Mouse (Mus musculus) lung, embryonic 14.5 days (tissue): ENCODE data around the gene Prkce. TPM values are rescaled to one million over a fixed set of nuclear protein-coding genes. Genes with fewer than 3 reads are reported as not detected.
"Not testable (repeated sequence)": the region's sequence is repeated elsewhere in the genome, so short reads cannot be mapped to it uniquely, and the experiment has no call there.

Experiments used
- ATAC-seq: fragments of 200-750 bp; cut with Nextera tagmentation; 2 replicates; pipeline ENCODE4 v1.8.0; 2017; ENCODE audit warnings: mild to moderate bottlenecking, moderate TSS enrichment, moderate library complexity; ENCODE audit not compliant: insufficient read depth
- DNase-seq: peaks from one replicate; pipeline ENCODE4 v3.0.0-alpha.2; 2015
- H3K27ac ChIP-seq: fragments of 300-500 bp; sonication (generic); 2 replicates; pipeline ENCODE4 v1.5.1; 2014; ENCODE audit warnings: low read depth, mild to moderate bottlenecking, moderate library complexity
- H3K27me3 ChIP-seq: fragments of 300-500 bp; sonication (generic); 2 replicates; pipeline ENCODE4 v1.6.1; 2014; ENCODE audit warnings: low read length, control low read depth; ENCODE audit not compliant: insufficient read depth
- H3K36me3 ChIP-seq: fragments of 300-500 bp; sonication (generic); 2 replicates; pipeline ENCODE4 v1.6.1; 2014; ENCODE audit warnings: control low read depth; ENCODE audit not compliant: insufficient read depth
- H3K4me1 ChIP-seq: fragments of 300-500 bp; sonication (generic); 2 replicates; pipeline ENCODE4 v1.6.1; 2014; ENCODE audit warnings: antibody characterized with exemption, control low read depth; ENCODE audit not compliant: insufficient read depth
- H3K4me2 ChIP-seq: fragments of 300-500 bp; sonication (generic); 2 replicates; pipeline ENCODE4 v1.6.1; 2014; ENCODE audit warnings: mild to moderate bottlenecking
- H3K4me3 ChIP-seq: fragments of 300-500 bp; sonication (generic); 2 replicates; pipeline ENCODE4 v1.5.1; 2014; ENCODE audit warnings: low read depth, low read length
- H3K9ac ChIP-seq: fragments of 300-500 bp; sonication (generic); 2 replicates; pipeline ENCODE4 v1.6.1; 2014
- H3K9me3 ChIP-seq: fragments of 300-500 bp; sonication (generic); 2 replicates; pipeline ENCODE4 v1.6.1; 2016; ENCODE audit warnings: low read depth, low read length, control low read depth
- CTCF ChIP-seq: IDR thresholded peaks from 2 replicates; pipeline ENCODE4 v1.5.1; 2016; ENCODE audit warnings: antibody characterized with exemption, low read depth
- WGBS: fragments of 180-500 bp; shearing (Covaris S2); extraction: QIAGEN DNeasy Blood & Tissue Kit; methylation state at CpG from one replicate; pipeline ENCODE4 v1.1.7; 2014; 5-methylcytosine and 5-hydroxymethylcytosine counted together
- polyA plus RNA-seq: library from polyadenylated mRNA; unstranded; fragments of >200 nt; fragmentation: Nextera tagmentation; extraction: Ambion mirVana; gene quantifications from 2 replicates; pipeline ENCODE4 v1.2.1, GENCODE M21; 2014

Gene Prkce
- polyA plus RNA-seq, 1 experiment from 2014 or later, result 10.1 TPM

GRCm38 (mm10) chr17:86467291-86467898 lies 299.8 kb downstream of the Prkce start:
- 21% methylated on average over 10 of the region's 10 CpGs for WGBS
- Histone ChIP-seq H3K9ac (no peak overlapping the region), H3K27me3 (no peaks in the 10 kb centered on the region), H3K27ac (peak overlapping the region; percentile 36; the same call in 1 of the 2 replicates), H3K4me2 (0 out of 2 replicates have a peak overlapping the region, but pooled peaks have one; percentile 15), H3K36me3 (no peaks in the 10 kb centered on the region), H3K4me3 (no peak overlapping the region), H3K9me3 (no peaks in the 10 kb centered on the region), H3K4me1 (peaks cover 7% of the 10 kb centered on the region)
- no peak for TF ChIP-seq CTCF
- no peak for ATAC-seq
- DNase-seq, result peak; percentile 53

- H3K27me3 ChIP-seq, result no peaks in the 10 kb centered on the region
- DNase-seq, result no peak
- H3K9ac ChIP-seq, result no peak overlapping the region; the same call in 1 of the 2 replicates
- H3K4me3 ChIP-seq, result no peak overlapping the region
- 0 out of 2 replicates have a peak overlapping the region, but pooled peaks have one; percentile 36 for H3K27ac ChIP-seq
- TF ChIP-seq CTCF, result no peak
- ATAC-seq, result no peak
- H3K9me3 ChIP-seq, result no peaks in the 10 kb centered on the region
- peaks cover 7% of the 10 kb centered on the region for H3K4me1 ChIP-seq
- 75% methylated on average over 5 of the region's 5 CpGs for WGBS
- no peak overlapping the region for H3K4me2 ChIP-seq
- no peaks in the 10 kb centered on the region for H3K36me3 ChIP-seq
Measured at GRCm38 (mm10) chr17:86467967-86468366, 300.4 kb downstream of the Prkce start.

GRCm38 (mm10) chr17:86470160-86470559 lies 302.6 kb downstream of the Prkce start:
- H3K36me3 ChIP-seq, result no peaks in the 10 kb centered on the region
- H3K9me3 ChIP-seq, result no peaks in the 10 kb centered on the region
- no peak for TF ChIP-seq CTCF
- no peak overlapping the region for H3K4me2 ChIP-seq
- no peak overlapping the region for H3K4me3 ChIP-seq
- DNase-seq (no peak), ATAC-seq (no peak)
- 84% methylated on average over 5 of the region's 5 CpGs for WGBS
- no peaks in the 10 kb centered on the region for H3K27me3 ChIP-seq
- H3K4me1 ChIP-seq, result peaks cover 7% of the 10 kb centered on the region
- H3K9ac ChIP-seq, result no peak overlapping the region
- no peak overlapping the region for H3K27ac ChIP-seq

- H3K4me1 ChIP-seq, result peaks cover 7% of the 10 kb centered on the region
Measured at GRCm38 (mm10) chr17:86471684-86472083, 304.1 kb downstream of the Prkce start.

GRCm38 (mm10) chr17:86476674-86477073 lies 309.1 kb downstream of the Prkce start:
- 40% methylated on average over 10 of the region's 10 CpGs for WGBS
- ATAC-seq, result no peak

More at GRCm38 (mm10) chr17:86471684-86472083, 304.1 kb downstream of the Prkce start:
- Histone ChIP-seq H3K36me3 (no peaks in the 10 kb centered on the region), H3K4me3 (no peak overlapping the region), H3K27me3 (no peaks in the 10 kb centered on the region), H3K27ac (no peak overlapping the region), H3K9ac (no peak overlapping the region), H3K9me3 (no peaks in the 10 kb centered on the region), H3K4me2 (no peak overlapping the region)
- ATAC-seq (no peak), DNase-seq (peak; percentile 73)
- peak; percentile 84 for TF ChIP-seq CTCF
- 37% methylated on average over 5 of the region's 5 CpGs for WGBS

GRCm38 (mm10) chr17:86477401-86477800 lies 309.8 kb downstream of the Prkce start:
- DNase-seq, ATAC-seq, H3K4me3 ChIP-seq, H3K9me3 ChIP-seq, H3K4me2 ChIP-seq, H3K27ac ChIP-seq, H3K4me1 ChIP-seq, H3K27me3 ChIP-seq, H3K36me3 ChIP-seq, H3K9ac ChIP-seq: not testable (repeated sequence)

More at GRCm38 (mm10) chr17:86476674-86477073, 309.1 kb downstream of the Prkce start:
- no peaks in the 10 kb centered on the region for H3K27me3 ChIP-seq
- H3K4me1 ChIP-seq, result no peaks in the 10 kb centered on the region
- peak; percentile 9 for DNase-seq
- H3K4me2 ChIP-seq, result no peak overlapping the region
- H3K27ac ChIP-seq, result no peak overlapping the region
- H3K9ac ChIP-seq, result no peak overlapping the region
- H3K9me3 ChIP-seq, result no peaks in the 10 kb centered on the region
- no peaks in the 10 kb centered on the region for H3K36me3 ChIP-seq
- TF ChIP-seq CTCF, result no peak
- H3K4me3 ChIP-seq, result no peak overlapping the region

GRCm38 (mm10) chr17:86479406-86479805 lies 311.8 kb downstream of the Prkce start:
- ATAC-seq, result no peak
- WGBS, result 73% methylated on average over 10 of the region's 10 CpGs
- no peaks in the 10 kb centered on the region for H3K4me1 ChIP-seq

More at GRCm38 (mm10) chr17:86479406-86479805, 311.8 kb downstream of the Prkce start:
- Histone ChIP-seq H3K36me3 (no peaks in the 10 kb centered on the region), H3K9me3 (no peaks in the 10 kb centered on the region), H3K27me3 (no peaks in the 10 kb centered on the region), H3K4me3 (no peak overlapping the region), H3K9ac (no peak overlapping the region), H3K27ac (no peak overlapping the region), H3K4me2 (no peak overlapping the region)
- no peak for DNase-seq
- no peak for TF ChIP-seq CTCF
